Mouse (Mus musculus) cerebellum, postnatal 14 days (tissue): ENCODE measurements around the gene Rps10.
A peak's percentile ranks its signal among the peaks of the same experiment; 100 is the strongest.

Experiments used
- DNase-seq, 2 experiments: peaks; one replicate each; pipeline ENCODE4 v3.0.0; 2021; ENCODE audit warnings: mixed read lengths in 2 of 2

Gene Rps10

GRCm38 (mm10) chr17:27636132-27637020, at the start of gene Rps10:
Gene Rps10, minus strand, starts transcription at chr17:27636669.
- DNase-seq: peak; percentile 63 to 67

- no peak for DNase-seq
Observed at GRCm38 (mm10) chr17:27685550-27685913, 49.1 kb upstream of the Rps10 start.

- peak; percentile 80 to 86 for DNase-seq
Observed at GRCm38 (mm10) chr17:27684886-27685549, 48.5 kb upstream of the Rps10 start.

- DNase-seq: peak; percentile 64
Observed at GRCm38 (mm10) chr17:27678924-27679813, 42.7 kb upstream of the Rps10 start.

- no peak for DNase-seq
Observed at GRCm38 (mm10) chr17:27677756-27678155, 41.3 kb upstream of the Rps10 start.

- no peak for DNase-seq
Observed at GRCm38 (mm10) chr17:27676270-27676669, 39.8 kb upstream of the Rps10 start.

- peak; percentile 41 to 61 for DNase-seq
Observed at GRCm38 (mm10) chr17:27675453-27675852, 39.0 kb upstream of the Rps10 start.

- no peak for DNase-seq
Observed at GRCm38 (mm10) chr17:27673945-27674344, 37.5 kb upstream of the Rps10 start.

- DNase-seq: no peak
Observed at GRCm38 (mm10) chr17:27671720-27672119, 35.3 kb upstream of the Rps10 start.

- no peak for DNase-seq
Observed at GRCm38 (mm10) chr17:27658767-27659166, 22.3 kb upstream of the Rps10 start.

GRCm38 (mm10) chr17:27657123-27657522, 20.7 kb upstream of the Rps10 start:
- DNase-seq: peak; percentile 91 to 92

GRCm38 (mm10) chr17:27656414-27656813, 19.9 kb upstream of the Rps10 start:
- DNase-seq: peak; percentile 20 to 44

GRCm38 (mm10) chr17:27656011-27656399, 19.5 kb upstream of the Rps10 start:
- DNase-seq: peak; percentile 81 to 85

- peak; percentile 91 to 93 for DNase-seq
Observed at GRCm38 (mm10) chr17:27655089-27656010, 18.9 kb upstream of the Rps10 start, which contains the start of gene Pacsin1. Gene Pacsin1, plus strand, starts transcription at chr17:27655509.

GRCm38 (mm10) chr17:27653253-27653959, 16.9 kb upstream of the Rps10 start:
- no peak for DNase-seq

GRCm38 (mm10) chr17:27652046-27652790, 15.7 kb upstream of the Rps10 start:
- no peak for DNase-seq

- no peak for DNase-seq
Observed at GRCm38 (mm10) chr17:27650586-27650985, 14.1 kb upstream of the Rps10 start.

- peak; percentile 76 to 77 for DNase-seq
Observed at GRCm38 (mm10) chr17:27650160-27650559, 13.7 kb upstream of the Rps10 start.

- peak; percentile 59 to 69 for DNase-seq
Observed at GRCm38 (mm10) chr17:27645807-27646206, 9.3 kb upstream of the Rps10 start.

GRCm38 (mm10) chr17:27644572-27644971, 8.1 kb upstream of the Rps10 start:
- DNase-seq: peak; percentile 51 to 77
